Mouse (Mus musculus) cerebellum, adult 11 months (tissue): ENCODE measurements around the gene Rpl5.

Experiments
- DNase-seq: peaks from one replicate; pipeline ENCODE4 v3.0.0; 2022

Gene Rpl5

GRCm38 (mm10) chr5:107946475-107946874, 46.2 kb downstream of the Rpl5 start:
- DNase-seq, result no peak

- peak; percentile 47 for DNase-seq
Observed at GRCm38 (mm10) chr5:107947548-107947947, 47.2 kb downstream of the Rpl5 start.

GRCm38 (mm10) chr5:107948899-107949298, 48.6 kb downstream of the Rpl5 start:
- DNase-seq, result no peak

GRCm38 (mm10) chr5:107949607-107950006, 49.3 kb downstream of the Rpl5 start:
- DNase-seq, result no peak

- no peak for DNase-seq
Observed at GRCm38 (mm10) chr5:107950643-107951042, 50.3 kb downstream of the Rpl5 start.
